Mouse (Mus musculus) embryonic facial prominence, embryonic 13.5 days (tissue): ENCODE measurements around the gene Snx11. TPM values are rescaled to one million over a fixed set of nuclear protein-coding genes. Genes with fewer than 3 reads are reported as not detected.
"Not testable (repeated sequence)": the region's sequence is repeated elsewhere in the genome, so short reads cannot be mapped to it uniquely, and the experiment has no call there.

ENCODE experiments used
- ATAC-seq: fragments of 200-750 bp; cut with Nextera tagmentation; 2 replicates; pipeline ENCODE4 v1.8.0; 2017; ENCODE audit warnings: low read depth; ENCODE audit not compliant: insufficient number of reproducible peaks, insufficient read depth, low FRiP score, low TSS enrichment
- H3K27ac ChIP-seq: fragments of 300-500 bp; sonication (generic); 2 replicates; pipeline ENCODE4 v1.5.1; 2015; ENCODE audit warnings: moderate library complexity, mild to moderate bottlenecking, inconsistent platforms
- H3K27me3 ChIP-seq: fragments of 300-500 bp; sonication (generic); 2 replicates; pipeline ENCODE4 v1.6.1; 2015; ENCODE audit warnings: mild to moderate bottlenecking, inconsistent platforms
- H3K36me3 ChIP-seq: fragments of 300-500 bp; sonication (generic); 2 replicates; pipeline ENCODE4 v1.6.1; 2015; ENCODE audit warnings: mild to moderate bottlenecking, inconsistent platforms
- H3K4me1 ChIP-seq: fragments of 300-500 bp; sonication (generic); 2 replicates; pipeline ENCODE4 v1.6.1; 2015; ENCODE audit warnings: inconsistent platforms
- H3K4me2 ChIP-seq: fragments of 300-500 bp; sonication (generic); 2 replicates; pipeline ENCODE4 v1.6.1; 2015; ENCODE audit warnings: moderate library complexity, mild to moderate bottlenecking, inconsistent platforms
- H3K4me3 ChIP-seq: fragments of 300-500 bp; sonication (generic); 2 replicates; pipeline ENCODE4 v1.5.1; 2015; ENCODE audit warnings: mild to moderate bottlenecking, inconsistent platforms
- H3K9ac ChIP-seq: fragments of 300-500 bp; sonication (generic); 2 replicates; pipeline ENCODE4 v1.6.1; 2015; ENCODE audit warnings: mild to moderate bottlenecking, inconsistent platforms
- H3K9me3 ChIP-seq: fragments of 300-500 bp; sonication (generic); 2 replicates; pipeline ENCODE4 v1.6.1; 2016; ENCODE audit warnings: inconsistent platforms
- WGBS: fragments of 180-500 bp; shearing (Covaris S2); methylation state at CpG from one replicate; pipeline ENCODE4 v1.1.7; 2015; ENCODE audit warnings: mixed read lengths; 5-methylcytosine and 5-hydroxymethylcytosine counted together
- polyA plus RNA-seq: library from polyadenylated mRNA; unstranded; fragments of >200 nt; fragmentation: Nextera tagmentation; extraction: Ambion mirVana; gene quantifications from 2 replicates; pipeline ENCODE4 v1.2.1, GENCODE M21; 2015

Gene Snx11
- polyA plus RNA-seq, 1 experiment from 2014 or later, result 23.5 TPM

DNA sequence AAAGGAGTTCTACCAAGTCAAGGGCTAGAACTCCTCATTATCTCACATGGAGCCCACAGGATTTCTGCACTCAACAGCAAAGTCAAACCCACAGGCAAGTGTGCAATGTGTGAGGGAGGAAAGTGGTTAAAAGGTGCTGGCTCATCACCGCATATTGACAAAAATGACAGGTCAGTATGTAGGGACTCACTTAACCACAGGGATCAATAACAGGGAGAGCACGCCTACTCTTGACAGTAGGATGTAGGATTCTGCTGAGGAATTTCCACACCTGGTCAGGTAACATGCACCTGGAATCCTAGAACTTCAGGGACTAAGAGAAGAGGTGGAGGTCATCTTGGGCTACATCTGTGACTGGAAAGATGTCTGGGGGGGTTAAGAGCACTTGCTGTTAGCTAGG, 38.5 kb upstream of the Snx11 start:
- H3K4me1 ChIP-seq, result no peaks in the 10 kb centered on the region
- no peaks in the 10 kb centered on the region for H3K9me3 ChIP-seq
- H3K9ac ChIP-seq, result no peak overlapping the region
- H3K36me3 ChIP-seq, result peaks cover 91% of the 10 kb centered on the region
- H3K27ac ChIP-seq, result no peak overlapping the region
- WGBS, result 98% methylated on average over 2 of the region's 2 CpGs
- no peak overlapping the region for H3K4me3 ChIP-seq
- no peak overlapping the region for H3K4me2 ChIP-seq
- no peaks in the 10 kb centered on the region for H3K27me3 ChIP-seq
- ATAC-seq, result no peak

DNA sequence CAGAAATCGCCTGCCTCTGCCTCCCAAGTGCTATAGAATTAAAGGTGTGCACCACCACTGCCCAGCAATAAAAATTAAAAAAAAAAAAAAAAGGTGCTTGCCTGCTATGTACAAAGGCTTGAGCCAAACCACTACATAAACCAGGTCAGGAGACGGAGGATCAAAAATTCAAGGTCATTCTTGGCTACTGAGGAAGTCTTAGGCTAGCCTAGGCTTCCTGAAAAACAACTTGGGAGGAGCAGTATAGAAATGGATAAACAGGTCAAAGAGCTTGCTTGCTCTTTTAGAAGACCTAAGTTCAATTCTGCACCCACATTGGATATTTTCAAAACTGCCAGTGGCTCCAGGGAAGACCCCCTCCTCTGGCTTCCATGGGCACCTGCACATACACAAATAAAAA, 37.1 kb upstream of the Snx11 start:
- H3K4me2 ChIP-seq, result no peak overlapping the region
- WGBS, result 89% methylated on average over 2 of the region's 2 CpGs
- ATAC-seq, result no peak
- H3K4me3 ChIP-seq, result no peak overlapping the region
- no peak overlapping the region for H3K27ac ChIP-seq
- no peaks in the 10 kb centered on the region for H3K27me3 ChIP-seq
- no peaks in the 10 kb centered on the region for H3K4me1 ChIP-seq
- no peak overlapping the region for H3K9ac ChIP-seq
- H3K36me3 ChIP-seq, result peaks cover 91% of the 10 kb centered on the region
- no peaks in the 10 kb centered on the region for H3K9me3 ChIP-seq

DNA sequence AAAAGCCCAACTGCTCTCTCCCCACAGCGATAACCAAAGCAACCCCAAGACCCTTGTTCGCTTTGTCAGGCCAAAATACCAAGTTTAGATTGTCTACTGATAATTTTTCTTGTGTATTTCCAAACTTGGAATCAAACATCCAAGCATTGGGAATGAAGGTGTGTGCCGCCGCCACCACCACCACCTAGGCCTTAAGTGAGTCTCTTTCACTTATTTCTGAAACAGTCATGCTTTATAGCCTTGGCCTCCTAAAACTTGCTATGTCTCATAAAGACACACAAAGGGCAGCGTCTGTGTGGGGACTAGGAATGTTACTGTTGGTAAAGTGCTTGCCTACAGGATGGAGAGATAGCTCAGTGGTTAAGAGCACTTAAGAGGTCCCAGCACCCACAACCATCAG, 36.6 kb upstream of the Snx11 start:
- Histone ChIP-seq H3K9ac (no peak overlapping the region), H3K27me3 (no peaks in the 10 kb centered on the region), H3K9me3 (no peaks in the 10 kb centered on the region), H3K27ac (no peak overlapping the region), H3K4me2 (no peak overlapping the region), H3K36me3 (peaks cover 91% of the 10 kb centered on the region), H3K4me3 (no peak overlapping the region), H3K4me1 (no peaks in the 10 kb centered on the region)
- no peak for ATAC-seq
- 90% methylated on average over 5 of the region's 5 CpGs for WGBS

DNA sequence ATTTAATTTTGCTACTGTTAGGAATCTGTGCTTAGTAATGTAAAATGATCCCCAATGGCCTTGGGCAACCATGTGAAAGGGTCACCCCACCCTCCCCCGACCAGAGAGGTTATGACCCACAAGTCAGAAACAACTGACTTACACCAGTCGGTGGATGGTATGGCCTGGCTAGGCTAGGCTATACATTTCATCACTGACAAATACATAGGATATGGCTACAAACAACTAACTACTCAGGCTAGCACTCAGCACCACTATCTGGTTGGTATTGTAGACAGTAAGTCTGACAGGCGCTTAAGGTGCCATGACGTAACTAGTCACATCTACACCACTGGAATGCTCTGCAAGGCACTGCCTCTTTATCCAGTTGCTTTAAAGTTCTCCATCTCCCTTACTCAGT, 36.1 kb upstream of the Snx11 start:
- peaks cover 91% of the 10 kb centered on the region for H3K36me3 ChIP-seq
- ATAC-seq, result no peak
- H3K27ac ChIP-seq, result no peak overlapping the region
- no peak overlapping the region for H3K4me2 ChIP-seq
- H3K9me3 ChIP-seq, result no peaks in the 10 kb centered on the region
- H3K9ac ChIP-seq, result no peak overlapping the region
- H3K27me3 ChIP-seq, result no peaks in the 10 kb centered on the region
- H3K4me1 ChIP-seq, result no peaks in the 10 kb centered on the region
- no peak overlapping the region for H3K4me3 ChIP-seq
- 73% methylated on average over 4 of the region's 4 CpGs for WGBS

DNA sequence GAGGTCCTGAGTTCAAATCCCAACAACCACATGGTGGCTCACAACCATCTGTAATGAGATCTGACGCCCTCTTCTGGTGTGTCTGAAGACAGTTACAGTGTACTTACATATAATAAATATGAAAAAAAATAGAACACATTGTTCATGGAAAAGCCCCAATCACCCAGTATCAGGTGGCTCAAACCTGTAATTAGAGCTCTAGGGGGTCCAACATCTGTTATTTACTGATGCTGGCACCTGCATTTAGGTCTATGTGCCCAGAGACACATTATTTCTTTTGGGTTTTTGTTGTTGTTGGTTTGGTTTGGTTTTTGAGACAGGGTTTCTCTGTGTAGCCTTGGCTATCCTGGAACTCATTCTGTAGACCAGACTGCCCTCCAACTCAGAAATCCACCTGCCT, 33.8 kb upstream of the Snx11 start:
- not testable (repeated sequence) for H3K9ac ChIP-seq, H3K27ac ChIP-seq, H3K9me3 ChIP-seq, ATAC-seq, H3K4me1 ChIP-seq, H3K4me3 ChIP-seq, H3K4me2 ChIP-seq, H3K27me3 ChIP-seq
- WGBS, result 95% methylated on average over 1 of the region's 1 CpGs
- H3K36me3 ChIP-seq, result peaks cover 87% of the 10 kb centered on the region

DNA sequence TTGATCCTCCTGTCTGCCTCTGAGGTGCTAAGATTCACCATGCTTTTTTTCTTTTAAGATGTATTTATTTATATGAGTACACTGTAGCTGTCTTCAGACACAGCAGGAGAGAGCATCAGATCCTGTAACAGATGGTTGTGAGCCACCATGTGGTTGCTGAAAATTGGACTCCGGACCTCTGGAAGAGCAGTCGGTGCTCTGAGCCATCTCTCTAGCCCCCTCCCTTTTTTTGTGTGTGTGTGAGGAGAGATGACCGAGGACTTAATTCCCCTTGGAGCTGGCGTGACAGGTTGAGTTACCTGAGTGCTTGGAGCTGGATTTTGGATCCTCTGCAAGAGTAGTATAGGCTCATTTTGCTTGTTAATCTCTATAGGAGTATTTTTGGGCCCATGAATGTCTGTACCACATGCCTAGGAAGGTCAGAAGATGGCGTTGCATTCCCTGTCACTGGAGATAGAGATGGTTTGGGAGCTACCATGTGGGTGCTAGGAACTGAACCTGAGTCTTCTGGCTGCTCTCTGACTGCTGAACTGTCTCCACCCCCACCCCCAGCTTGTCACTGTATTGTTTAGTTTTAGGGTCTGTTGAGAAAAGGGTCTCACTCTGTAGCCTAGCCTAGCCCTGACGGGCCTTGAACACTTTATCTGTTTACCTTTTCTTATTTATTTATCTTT, 32.3 kb upstream of the Snx11 start:
- 86% methylated on average over 6 of the region's 6 CpGs for WGBS
- H3K27ac ChIP-seq, result no peak overlapping the region
- no peak overlapping the region for H3K4me3 ChIP-seq
- no peaks in the 10 kb centered on the region for H3K27me3 ChIP-seq
- no peak overlapping the region for H3K4me2 ChIP-seq
- no peaks in the 10 kb centered on the region for H3K4me1 ChIP-seq
- no peaks in the 10 kb centered on the region for H3K9me3 ChIP-seq
- H3K9ac ChIP-seq, result no peak overlapping the region
- H3K36me3 ChIP-seq, result peaks cover 90% of the 10 kb centered on the region
- ATAC-seq, result no peak

DNA sequence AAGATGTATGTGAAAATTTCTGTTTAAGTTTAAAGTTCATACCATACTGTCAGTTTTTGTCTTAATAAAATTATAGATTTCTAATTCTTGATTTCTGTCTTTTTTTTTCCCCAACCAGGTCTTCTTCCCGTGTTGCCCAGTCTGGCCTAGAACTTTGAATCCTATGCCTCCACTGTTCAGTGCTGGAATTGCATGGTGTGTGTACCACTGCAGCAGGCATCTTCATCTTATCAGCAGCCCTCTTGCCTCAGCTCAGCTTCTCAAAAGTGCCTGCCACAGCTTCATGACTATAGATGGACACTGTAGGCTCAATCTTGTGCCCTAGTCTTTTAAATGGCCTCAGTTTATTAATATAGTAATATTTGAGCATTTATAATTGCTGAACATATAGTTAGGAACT, 30.7 kb upstream of the Snx11 start:
- ATAC-seq, result no peak
- Histone ChIP-seq H3K27me3 (no peaks in the 10 kb centered on the region), H3K9ac (no peak overlapping the region), H3K4me1 (no peaks in the 10 kb centered on the region), H3K36me3 (peaks cover 95% of the 10 kb centered on the region), H3K4me2 (no peak overlapping the region), H3K9me3 (no peaks in the 10 kb centered on the region), H3K27ac (no peak overlapping the region), H3K4me3 (no peak overlapping the region)
- 64% methylated on average over 1 of the region's 1 CpGs for WGBS

DNA sequence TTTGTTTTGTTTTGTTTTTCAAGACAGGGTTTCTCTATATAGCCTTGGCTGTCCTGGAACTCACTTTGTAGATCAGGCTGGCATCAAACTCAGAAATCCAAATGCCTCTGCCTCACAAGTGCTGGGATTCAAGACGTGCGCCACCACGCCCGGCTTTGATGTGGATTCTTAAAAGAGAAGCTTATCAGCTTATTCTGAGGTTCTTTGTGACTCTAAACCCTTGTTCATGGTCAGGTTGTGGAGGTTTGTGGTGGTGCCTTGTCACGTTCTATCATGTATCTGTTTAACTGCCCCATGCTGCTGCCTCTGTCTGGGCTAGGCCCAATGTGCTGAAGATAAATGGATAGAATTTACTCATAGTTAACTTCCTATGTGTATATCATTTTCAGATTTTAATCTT, 28.2 kb upstream of the Snx11 start:
- no peak for ATAC-seq
- H3K36me3 ChIP-seq, result peaks cover 93% of the 10 kb centered on the region
- WGBS, result 88% methylated on average over 5 of the region's 5 CpGs

DNA sequence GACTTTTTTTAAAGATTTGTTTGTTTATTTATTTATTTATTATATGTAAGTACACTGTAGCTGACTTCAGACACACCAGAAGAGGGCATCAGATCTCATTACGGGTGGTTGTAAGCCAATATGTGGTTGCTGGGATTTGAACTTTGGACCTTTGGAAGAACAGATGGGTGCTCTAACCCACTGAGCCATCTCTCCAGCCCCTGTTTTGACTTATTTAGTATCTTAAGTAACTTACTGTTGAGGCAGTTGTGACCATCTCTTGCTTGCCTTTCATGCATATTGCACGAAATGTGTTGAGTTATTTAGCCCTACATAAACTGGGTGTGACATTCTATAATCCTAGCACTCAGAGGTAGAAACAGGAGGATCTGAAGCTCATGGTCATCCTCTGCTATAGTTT, 22.2 kb upstream of the Snx11 start:
- no peak for ATAC-seq
- H3K9ac ChIP-seq, result no peak overlapping the region
- H3K4me3 ChIP-seq, result no peak overlapping the region
- 89% methylated on average over 2 of the region's 2 CpGs for WGBS
- H3K27ac ChIP-seq, result no peak overlapping the region
- H3K4me1 ChIP-seq, result no peaks in the 10 kb centered on the region
- no peaks in the 10 kb centered on the region for H3K9me3 ChIP-seq
- H3K27me3 ChIP-seq, result no peaks in the 10 kb centered on the region
- H3K36me3 ChIP-seq, result peaks cover 59% of the 10 kb centered on the region
- no peak overlapping the region for H3K4me2 ChIP-seq

More for the DNA sequence above, 28.2 kb upstream of the Snx11 start:
- Histone ChIP-seq H3K4me2 (no peak overlapping the region), H3K9ac (no peak overlapping the region), H3K4me1 (no peaks in the 10 kb centered on the region), H3K27me3 (no peaks in the 10 kb centered on the region), H3K27ac (no peak overlapping the region), H3K9me3 (no peaks in the 10 kb centered on the region), H3K4me3 (no peak overlapping the region)

DNA sequence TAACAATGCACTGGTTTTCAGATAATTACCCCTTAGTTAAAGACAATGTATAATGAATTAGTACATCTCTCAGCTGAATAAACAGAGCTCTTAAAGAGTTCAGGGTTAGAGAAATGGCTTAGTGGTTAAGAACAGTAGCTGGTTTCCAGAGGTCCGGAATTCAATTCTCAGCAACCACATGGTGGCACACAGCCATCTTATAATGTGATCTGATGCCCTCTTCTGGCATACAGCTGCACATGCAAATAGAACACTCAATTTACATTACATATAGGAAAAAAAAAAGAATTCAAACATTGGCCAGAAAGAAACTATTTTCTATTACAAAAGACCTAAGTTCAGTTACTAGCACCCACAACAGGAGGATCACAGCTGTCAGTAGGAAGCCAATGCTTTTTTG, 19.2 kb upstream of the Snx11 start:
- H3K4me1 ChIP-seq, result peaks cover 17% of the 10 kb centered on the region
- no peaks in the 10 kb centered on the region for H3K9me3 ChIP-seq
- H3K36me3 ChIP-seq, result peaks cover 32% of the 10 kb centered on the region
- H3K27me3 ChIP-seq, result no peaks in the 10 kb centered on the region
- no peak for ATAC-seq
- H3K9ac ChIP-seq, result no peak overlapping the region
- H3K4me2 ChIP-seq, result no peak overlapping the region
- H3K4me3 ChIP-seq, result no peak overlapping the region
- WGBS, result 73% methylated on average over 1 of the region's 1 CpGs
- no peak overlapping the region for H3K27ac ChIP-seq

DNA sequence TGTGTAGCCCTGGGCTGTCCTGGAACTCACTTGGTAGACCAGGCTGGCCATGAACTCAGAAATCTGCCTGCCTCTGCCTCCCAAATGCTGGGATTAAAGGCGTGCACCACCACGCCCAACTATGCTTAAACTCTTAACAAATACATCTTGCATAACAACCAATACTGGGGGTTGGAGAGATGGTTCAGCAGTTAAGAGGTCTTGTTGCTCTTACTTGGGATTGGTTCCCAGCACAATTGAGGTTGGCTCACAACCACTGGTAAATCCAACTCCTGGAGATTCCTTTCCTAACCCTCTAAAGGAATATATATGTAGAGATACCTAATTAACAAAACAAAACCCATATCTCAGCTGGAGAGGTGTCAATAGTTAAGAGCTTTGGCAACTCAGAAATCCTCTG, 18.7 kb upstream of the Snx11 start:
- H3K27ac ChIP-seq, result no peak overlapping the region
- 99% methylated on average over 2 of the region's 2 CpGs for WGBS
- no peak overlapping the region for H3K9ac ChIP-seq
- H3K4me3 ChIP-seq, result no peak overlapping the region
- ATAC-seq, result no peak
- no peak overlapping the region for H3K4me2 ChIP-seq
- H3K27me3 ChIP-seq, result no peaks in the 10 kb centered on the region
- H3K9me3 ChIP-seq, result no peaks in the 10 kb centered on the region
- peaks cover 27% of the 10 kb centered on the region for H3K36me3 ChIP-seq
- H3K4me1 ChIP-seq, result peaks cover 20% of the 10 kb centered on the region

DNA sequence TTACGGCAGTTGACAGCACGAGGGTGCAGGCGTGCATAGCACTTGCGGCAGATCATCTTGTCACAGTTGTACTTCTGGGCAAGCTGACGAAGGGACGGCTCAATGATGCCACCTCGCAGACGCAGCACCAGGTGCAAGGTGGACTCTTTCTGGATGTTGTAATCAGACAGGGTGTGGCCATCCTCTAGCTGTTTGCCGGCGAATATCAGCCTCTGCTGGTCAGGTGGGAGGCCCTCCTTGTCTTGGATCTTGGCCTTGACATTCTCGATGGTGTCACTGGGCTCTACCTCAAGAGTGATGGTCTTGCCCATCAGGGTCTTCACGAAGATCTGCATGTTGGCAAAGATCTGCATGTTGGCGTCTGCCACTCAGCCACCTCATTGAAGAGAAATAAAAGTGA, 18.1 kb upstream of the Snx11 start:
- Histone ChIP-seq H3K4me1 (peaks cover 26% of the 10 kb centered on the region), H3K27ac (no peak overlapping the region), H3K9me3 (no peaks in the 10 kb centered on the region), H3K4me2 (no peak overlapping the region), H3K36me3 (peaks cover 23% of the 10 kb centered on the region), H3K27me3 (no peaks in the 10 kb centered on the region), H3K4me3 (no peak overlapping the region), H3K9ac (no peak overlapping the region)
- ATAC-seq, result no peak
- WGBS, result 96% methylated on average over 13 of the region's 13 CpGs
